13 mouse cellular contexts compared by ENCODE assay signal in genomic region chr2:48730780-48731179, GRCm38 (mm10).
A peak's percentile ranks its signal among the peaks of the same experiment; 100 is the strongest.
DNase-seq lines count a peak whose midpoint lies in the region; ATAC-seq lines count a peak whose summit lies in the region.
"Had no signal": no experiment of that assay in that cellular context is flagged by ENCODE, and none has a peak within 500 bp of the region (broad histone marks: within the 10 kb centered on the region; RNA-seq: fewer than 3 reads in every experiment).

No protein-coding gene starts in this region.

- no peaks in the 10 kb centered on the region for H3K9me3 ChIP-seq in heart, embryonic 14.5 days (ENCODE audit: control insufficient read depth, low read length)
- H3K9me3 ChIP-seq in heart, embryonic 10.5 days, result no peaks in the 10 kb centered on the region
- H3K9me3 ChIP-seq in midbrain, embryonic 11.5 days (ENCODE audit: control insufficient read depth, low read length), result no peaks in the 10 kb centered on the region
- H3K9me3 ChIP-seq in midbrain, embryonic 13.5 days, result no peaks in the 10 kb centered on the region
- H3K9me3 ChIP-seq: forebrain, embryonic 10.5 days had no signal

- no peak for ATAC-seq in heart, embryonic 14.5 days (ENCODE audit: insufficient number of reproducible peaks, insufficient read depth, low FRiP score, low read depth)
- no peak for ATAC-seq in midbrain, embryonic 11.5 days (ENCODE audit: low FRiP score)
- no peak for ATAC-seq in midbrain, embryonic 13.5 days

- no peaks in the 10 kb centered on the region for H3K4me1 ChIP-seq in heart, embryonic 14.5 days (ENCODE audit: control insufficient read depth in 2 of 2, insufficient read depth in 2 of 2, low read length in 2 of 2)
- no peaks in the 10 kb centered on the region for H3K4me1 ChIP-seq in heart, embryonic 10.5 days
- H3K4me1 ChIP-seq in midbrain, embryonic 11.5 days (ENCODE audit: control insufficient read depth, insufficient read depth, low read length), result no peaks in the 10 kb centered on the region
- H3K4me1 ChIP-seq in midbrain, embryonic 13.5 days (replicated peaks), result no peaks in the 10 kb centered on the region

- no peak overlapping the region for H3K27ac ChIP-seq in heart, embryonic 14.5 days (replicated peaks in 1 of 2; ENCODE audit: control insufficient read depth in 1 of 2, insufficient read depth in 1 of 2, low read depth in 2 of 2, low read length in 2 of 2)
- no peak overlapping the region; the same call in 1 of the 2 replicates for H3K27ac ChIP-seq in heart, embryonic 10.5 days
- no peak overlapping the region for H3K27ac ChIP-seq in midbrain, embryonic 11.5 days (ENCODE audit: low read depth, low read length)
- no peak overlapping the region for H3K27ac ChIP-seq in midbrain, embryonic 13.5 days
- H3K27ac ChIP-seq: forebrain, embryonic 10.5 days; hindbrain, embryonic 14.5 days; layer of hippocampus, adult 2 months had no signal

- WGBS in heart, embryonic 14.5 days, result 32% methylated on average over 8 of the region's 8 CpGs
- 40% methylated on average over 8 of the region's 8 CpGs for WGBS in heart, embryonic 10.5 days
- 75% methylated on average over 8 of the region's 8 CpGs for WGBS in midbrain, embryonic 11.5 days
- whole genome bisulfite sequencing in midbrain, embryonic 13.5 days, result 72% methylated on average over 8 of the region's 8 CpGs

- peak overlapping the region; percentile 48 for H3K4me2 ChIP-seq in heart, embryonic 14.5 days (ENCODE audit: low read length)
- H3K4me2 ChIP-seq in midbrain, embryonic 11.5 days, result no peak overlapping the region
- no peak overlapping the region for H3K4me2 ChIP-seq in midbrain, embryonic 13.5 days (replicated peaks)
- H3K4me2 ChIP-seq: hindbrain, embryonic 14.5 days had no signal

- intact Hi-C loops in left cerebral cortex, postnatal 25 days (cut with DNase I), result no loop called here

- no peak for DNase-seq in heart, embryonic 10.5 days (ENCODE audit: low spot score)
- peak; percentile 70 for DNase-seq in midbrain, embryonic 11.5 days (ENCODE audit: low spot score, missing footprints)
- DNase-seq in left cerebral cortex, postnatal 25 days (ENCODE audit: low spot score in 2 of 2), result peak; percentile 21 to 76
- peak; percentile 77 for DNase-seq in telencephalon, adult 2 months (ENCODE audit: low read depth, low spot score)
- DNase-seq in layer of hippocampus, adult 9-11 months, result no peak
- DNase-seq: adrenal gland, postnatal 36 days; cerebellum, adult 11-12 months; kidney, adult 9 months had no signal

- no peak overlapping the region for H3K9ac ChIP-seq in heart, embryonic 14.5 days (ENCODE audit: low read length)
- H3K9ac ChIP-seq in midbrain, embryonic 11.5 days (ENCODE audit: low read length), result no peak overlapping the region
- no peak overlapping the region for H3K9ac ChIP-seq in midbrain, embryonic 13.5 days (replicated peaks)
- H3K9ac ChIP-seq: hindbrain, embryonic 14.5 days had no signal

- no peaks in the 10 kb centered on the region for H3K27me3 ChIP-seq in heart, embryonic 14.5 days (ENCODE audit: control insufficient read depth, insufficient read depth, low read length)
- no peaks in the 10 kb centered on the region for H3K27me3 ChIP-seq in heart, embryonic 10.5 days (ENCODE audit: insufficient read depth, poor library complexity, severe bottlenecking)
- H3K27me3 ChIP-seq in midbrain, embryonic 11.5 days (ENCODE audit: control insufficient read depth, insufficient read depth, low read length), result no peaks in the 10 kb centered on the region
- H3K27me3 ChIP-seq in midbrain, embryonic 13.5 days, result no peaks in the 10 kb centered on the region

- no peak overlapping the region for H3K4me3 ChIP-seq in heart, embryonic 14.5 days (ENCODE audit: control insufficient read depth in 1 of 2, insufficient read depth in 1 of 2, low read depth in 1 of 2, low read length in 2 of 2)
- no peak overlapping the region for H3K4me3 ChIP-seq in heart, embryonic 10.5 days
- H3K4me3 ChIP-seq in midbrain, embryonic 11.5 days (ENCODE audit: low read depth, low read length), result no peak overlapping the region
- H3K4me3 ChIP-seq in midbrain, embryonic 13.5 days (replicated peaks), result no peak overlapping the region
- H3K4me3 ChIP-seq: forebrain, embryonic 10.5 days; layer of hippocampus, adult 2 months had no signal

- no peaks in the 10 kb centered on the region for H3K36me3 ChIP-seq in heart, embryonic 14.5 days (ENCODE audit: control insufficient read depth, insufficient read depth, low read length)
- H3K36me3 ChIP-seq in heart, embryonic 10.5 days, result no peaks in the 10 kb centered on the region
- H3K36me3 ChIP-seq in midbrain, embryonic 11.5 days (ENCODE audit: control insufficient read depth, insufficient read depth, low read length), result no peaks in the 10 kb centered on the region
- no peaks in the 10 kb centered on the region for H3K36me3 ChIP-seq in midbrain, embryonic 13.5 days
- H3K36me3 ChIP-seq: forebrain, embryonic 10.5 days had no signal

Comparison
In these comparisons a context has a peak if more than half of its experiments do, and no peak if none do; other contexts are left out.
1. DNase-seq: peak in midbrain, embryonic 11.5 days (single experiment), left cerebral cortex, postnatal 25 days (2 of 2) and telencephalon, adult 2 months (single experiment); none in heart, embryonic 10.5 days (single experiment) and layer of hippocampus, adult 9-11 months (single experiment).